Comparison of ENCODE assay signal across 11 mouse cellular contexts in genomic region chr16:13452661-13453060, GRCm38 (mm10).
"Had no signal": no experiment of that assay in that cellular context is flagged by ENCODE, and none has a peak within 500 bp of the region (broad histone marks: within the 10 kb centered on the region; RNA-seq: fewer than 3 reads in every experiment).

No protein-coding gene starts in this region.

- H3K9me3 ChIP-seq: limb, embryonic 10.5 days; liver, embryonic 15.5 days; lung, embryonic 15.5 days had no signal

- H3K4me2 ChIP-seq: liver, embryonic 11.5 days; liver, embryonic 15.5 days; lung, embryonic 15.5 days had no signal

- DNase-seq: kidney, adult 11 months; kidney, adult 9 months; lung, postnatal 36 days; right cerebral cortex, postnatal 25 days had no signal

- ATAC-seq: midbrain, embryonic 16.5 days had no signal

- H3K27ac ChIP-seq: left cerebral cortex, adult 2 months; limb, embryonic 10.5 days; liver, embryonic 15.5 days; lung, embryonic 15.5 days; stomach, postnatal 0 days had no signal

- H3K27me3 ChIP-seq: lung, embryonic 15.5 days had no signal

- H3K36me3 ChIP-seq: limb, embryonic 10.5 days; liver, embryonic 15.5 days; lung, embryonic 15.5 days had no signal

- H3K9ac ChIP-seq: liver, embryonic 15.5 days; lung, embryonic 15.5 days had no signal

- H3K4me3 ChIP-seq: left cerebral cortex, adult 2 months; limb, embryonic 10.5 days; liver, embryonic 15.5 days; lung, embryonic 15.5 days had no signal
